Mouse (Mus musculus): Measurements from ENCODE around the gene Naa15.

Gene Naa15

DNA sequence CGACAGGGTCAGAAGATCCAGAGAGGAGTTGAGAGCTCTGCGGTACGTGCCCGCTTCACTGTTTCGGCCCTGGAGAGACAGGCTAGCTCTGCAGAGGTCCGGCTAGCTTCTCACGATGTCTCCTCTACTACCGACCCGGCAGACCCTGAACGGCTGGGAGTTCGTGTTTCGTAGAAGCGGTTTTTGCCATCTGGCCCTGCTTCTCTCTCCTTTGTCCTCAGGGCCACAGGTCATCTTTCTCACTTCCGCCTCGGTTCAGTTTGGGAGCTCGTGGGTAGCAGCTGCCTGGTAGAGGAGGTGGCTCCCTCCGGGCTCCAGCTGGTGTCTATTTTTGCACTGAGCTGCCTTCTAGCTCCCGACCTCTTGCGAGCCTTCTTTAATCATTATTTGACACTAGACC, 90.5 kb downstream of the Naa15 start:
- in situ Hi-C loops (cut with MboI, MseI) = no loop called here

DNA sequence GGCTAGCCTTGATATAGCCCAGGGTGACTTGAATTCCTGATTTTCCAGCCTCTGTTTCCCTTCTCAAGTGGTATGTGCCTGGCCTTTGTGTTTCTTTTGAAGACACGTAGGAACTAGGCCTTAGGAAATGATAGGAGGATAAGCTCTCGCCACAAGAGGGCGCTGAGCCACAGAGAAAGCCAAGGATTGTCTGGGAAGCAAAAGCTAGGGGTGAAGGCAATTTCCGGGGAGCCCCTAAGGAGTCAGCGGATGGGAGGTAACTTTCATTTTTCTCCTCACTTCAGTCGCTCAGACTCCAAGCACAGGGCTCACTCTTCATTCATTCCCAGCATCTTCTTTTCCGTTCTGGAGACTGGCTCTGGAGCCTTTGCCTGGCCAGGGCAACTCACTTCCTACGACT, 96.0 kb downstream of the Naa15 start:
- in situ Hi-C loops (cut with MboI, MseI) = loop anchor here (10.0 kb wide), 2 partner anchors 144 to 1654 kb away; no protein-coding TSS in a partner anchor

DNA sequence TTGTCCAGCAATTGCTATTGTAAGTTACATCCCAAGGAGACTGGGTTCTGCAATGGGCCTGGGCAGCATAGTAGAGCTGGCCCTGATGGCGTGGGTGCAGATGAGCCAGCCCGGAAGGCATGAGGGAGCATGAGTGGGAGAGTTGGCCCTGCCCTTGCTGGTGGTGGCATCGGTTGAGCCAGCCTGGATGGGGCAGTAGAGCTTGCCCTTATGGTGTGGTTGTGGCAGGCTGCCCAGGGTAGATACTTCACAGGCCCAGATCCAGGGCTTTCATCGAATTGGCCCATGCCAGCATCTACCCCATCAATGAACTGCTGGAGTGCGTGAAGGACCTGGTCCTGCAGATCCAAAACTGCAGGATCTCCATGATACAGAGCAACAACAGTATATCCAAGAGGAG, 97.0 kb downstream of the Naa15 start:
- in situ Hi-C loops (cut with MboI, MseI) = loop anchor here (10.0 kb wide), 2 partner anchors 143 to 1653 kb away; no protein-coding TSS in a partner anchor

DNA sequence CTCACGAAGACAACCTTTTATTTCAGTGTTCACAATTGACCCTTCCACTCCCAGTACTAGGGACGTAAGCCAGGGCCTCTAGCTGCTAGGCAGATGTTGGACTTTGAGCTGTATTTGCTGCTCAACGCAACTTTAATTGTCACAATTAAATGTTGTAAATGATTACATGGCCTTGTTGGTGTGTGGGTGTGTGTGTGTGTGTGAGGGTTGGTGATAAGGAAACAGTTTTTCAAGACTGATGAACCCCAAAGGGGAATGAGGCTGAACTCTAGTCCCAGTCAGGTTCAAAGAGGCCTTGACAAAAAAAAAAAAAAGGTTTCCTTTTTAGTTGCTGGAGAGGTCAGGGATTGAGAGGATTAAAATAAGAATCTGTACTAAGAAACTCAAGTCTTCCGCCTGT, 102.5 kb downstream of the Naa15 start:
- in situ Hi-C loops (cut with MboI, MseI) = loop anchor here (10.0 kb wide), 2 partner anchors 137 to 1647 kb away; no protein-coding TSS in a partner anchor

DNA sequence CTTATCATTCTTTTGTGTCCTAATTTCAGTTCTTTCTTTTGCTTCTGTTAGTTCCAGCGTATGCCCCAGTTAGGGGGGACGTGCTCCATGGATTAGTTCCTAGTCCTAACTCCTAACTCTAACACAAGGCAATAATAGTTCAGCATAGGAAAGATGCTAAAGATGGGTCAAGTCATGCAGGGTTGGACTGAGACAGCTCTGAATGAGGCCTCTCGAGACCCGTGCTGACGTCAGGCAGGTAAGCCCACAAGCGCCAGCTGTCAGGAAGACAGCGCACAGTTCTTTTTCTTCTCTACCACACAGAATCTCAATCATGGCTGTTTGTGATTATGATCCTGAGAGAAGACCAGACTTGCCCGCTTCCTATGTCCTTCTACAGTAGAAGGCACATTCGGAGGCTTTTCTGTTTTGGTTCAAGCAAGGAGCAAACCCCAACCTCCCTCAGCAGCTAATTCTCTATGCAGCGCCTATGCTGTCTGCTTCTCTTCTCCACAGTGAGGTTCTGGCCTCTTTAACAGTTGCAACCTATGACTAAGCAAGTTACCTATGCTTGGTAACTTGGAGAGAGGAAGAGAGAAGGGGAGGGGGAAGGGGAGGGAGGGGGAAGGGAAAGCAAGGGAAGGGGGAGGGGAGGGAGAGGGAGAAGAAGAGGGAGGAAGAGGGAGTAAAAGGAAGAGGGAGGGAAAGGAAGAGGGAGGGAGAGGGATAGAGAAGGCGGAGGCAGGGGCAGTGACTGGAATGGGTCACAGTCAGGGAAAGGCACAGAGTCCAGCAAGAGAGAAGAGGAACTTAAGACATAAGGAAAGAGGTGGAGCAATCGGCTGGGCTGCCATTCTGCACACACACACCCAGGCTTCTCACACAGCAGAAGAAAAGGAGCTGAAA, 103.2 kb downstream of the Naa15 start:
- in situ Hi-C loops (cut with MboI, MseI) = loop anchor here (10.0 kb wide), 2 partner anchors 137 to 1647 kb away; no protein-coding TSS in a partner anchor

DNA sequence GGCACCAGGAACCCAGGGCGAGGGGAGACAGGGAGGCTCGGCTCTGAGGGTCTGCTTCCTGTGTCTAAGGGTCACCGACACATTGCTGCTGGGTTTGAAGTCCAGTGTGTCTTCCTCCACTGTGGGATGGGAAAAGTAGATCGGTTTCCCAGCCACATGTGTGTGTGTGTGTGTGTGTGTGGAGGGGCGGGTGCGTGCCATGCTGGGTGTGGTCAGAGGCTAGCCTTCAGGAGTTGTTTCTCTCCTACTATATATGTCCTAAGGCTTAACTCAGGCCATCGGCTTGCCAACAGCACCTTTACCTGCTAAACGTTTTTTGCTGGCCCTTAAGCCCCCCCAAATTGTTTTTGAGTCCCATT, 103.8 kb downstream of the Naa15 start:
- in situ Hi-C loops (cut with MboI, MseI) = loop anchor here (10.0 kb wide), 2 partner anchors 136 to 1646 kb away; no protein-coding TSS in a partner anchor

DNA sequence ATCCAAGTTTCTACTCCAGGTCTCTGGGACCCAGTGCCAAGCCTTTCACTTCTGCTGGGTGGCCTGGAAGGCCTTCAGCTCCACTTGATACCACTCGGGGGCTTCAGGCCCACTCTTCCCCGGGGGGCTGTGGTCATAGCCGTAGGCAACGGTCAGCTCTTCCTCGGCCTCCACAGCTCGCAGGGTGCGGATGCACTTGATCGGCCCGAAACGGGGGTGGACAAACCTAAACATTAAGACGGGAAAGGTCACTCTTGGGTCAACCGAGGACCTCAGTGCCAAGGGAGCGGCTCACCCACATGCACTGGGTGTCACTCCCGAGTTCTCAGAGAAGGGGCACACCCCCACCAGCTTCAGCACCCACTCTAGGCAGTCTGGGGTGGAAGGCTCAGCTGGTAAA, 106.3 kb downstream of the Naa15 start:
- in situ Hi-C loops (cut with MboI, MseI) = loop anchor here (10.0 kb wide), 1 partner anchor 76 kb away; no protein-coding TSS in a partner anchor

DNA sequence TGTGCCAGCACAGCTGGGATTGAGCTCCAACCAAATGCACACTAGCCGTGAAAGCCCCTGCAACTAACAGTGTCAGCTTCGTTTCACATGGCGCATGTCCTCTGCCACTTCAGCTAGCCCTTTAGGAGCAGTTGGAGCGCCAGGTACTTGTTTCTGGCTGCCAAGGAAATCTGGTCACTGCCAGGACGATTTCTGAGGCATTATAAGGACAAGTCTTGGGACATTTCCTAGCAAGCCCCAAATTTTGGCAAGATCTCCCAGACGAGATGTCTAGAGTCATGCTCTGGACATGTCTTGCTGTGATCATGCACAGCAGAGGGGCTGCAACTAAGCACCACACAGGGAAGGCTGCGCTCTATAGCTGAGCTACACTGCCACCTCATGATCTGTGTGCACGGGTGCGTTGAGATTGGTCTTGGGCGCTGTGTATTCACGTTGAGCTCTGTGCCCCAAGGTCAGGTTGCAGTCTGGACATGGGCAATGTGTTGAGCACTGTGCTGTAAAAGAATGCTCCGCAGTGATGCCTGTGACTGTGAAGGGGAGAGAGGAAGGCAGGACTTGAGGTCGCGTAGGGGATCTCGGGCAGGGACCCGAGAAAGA, 110.3 kb downstream of the Naa15 start:
- in situ Hi-C loops (cut with MboI, MseI) = loop anchor here (10.0 kb wide), 1 partner anchor 80 kb away; no protein-coding TSS in a partner anchor

Measured in T-helper 2 cell (primary cell).